Mouse (Mus musculus) retina, postnatal 7 days (tissue): ENCODE data around the gene Arl6.

Experiments used
- DNase-seq: peaks from one replicate; pipeline ENCODE4 v3.0.0-alpha.2; 2012; ENCODE audit warnings: low read depth, low spot score

Arl6 gene

GRCm38 (mm10) chr16:59586911-59587310 is 52.3 kb downstream of the Arl6 start:
- no peak for DNase-seq

GRCm38 (mm10) chr16:59586276-59586675 is 52.9 kb downstream of the Arl6 start:
- DNase-seq: no peak

GRCm38 (mm10) chr16:59585706-59586244 is 53.4 kb downstream of the Arl6 start:
- no peak for DNase-seq

GRCm38 (mm10) chr16:59583515-59583914 is 55.7 kb downstream of the Arl6 start:
- no peak for DNase-seq

- no peak for DNase-seq
These were observed 60.0 kb downstream of the Arl6 start for GRCm38 (mm10) chr16:59579237-59579636.

- DNase-seq: no peak
These were observed 65.2 kb downstream of the Arl6 start for GRCm38 (mm10) chr16:59573961-59574360.

GRCm38 (mm10) chr16:59572685-59573084 is 66.5 kb downstream of the Arl6 start:
- no peak for DNase-seq

GRCm38 (mm10) chr16:59570807-59571206 is 68.4 kb downstream of the Arl6 start:
- DNase-seq: no peak

GRCm38 (mm10) chr16:59569837-59570236 is 69.4 kb downstream of the Arl6 start:
- no peak for DNase-seq

- DNase-seq: no peak
These were observed 71.3 kb downstream of the Arl6 start for GRCm38 (mm10) chr16:59567721-59568381.

- DNase-seq: no peak
These were observed 72.8 kb downstream of the Arl6 start for GRCm38 (mm10) chr16:59566437-59566836.

- DNase-seq: no peak
These were observed 73.6 kb downstream of the Arl6 start for GRCm38 (mm10) chr16:59565631-59566030.

GRCm38 (mm10) chr16:59564025-59564424 is 75.2 kb downstream of the Arl6 start:
- DNase-seq: no peak
